Mouse (Mus musculus) adrenal gland, postnatal 25 days (tissue): ENCODE data around the gene Rmdn3. TPM values are rescaled to one million over a fixed set of nuclear protein-coding genes. Genes with fewer than 3 reads are reported as not detected.

Source experiments
- DNase-seq: peaks from one replicate; pipeline ENCODE4 v3.0.0; 2021; ENCODE audit warnings: mixed read lengths
- total RNA-seq: library from RNA; stranded (reverse); gene quantifications from 2 replicates; pipeline ENCODE4 v1.2.3, GENCODE M21; 2021

The Rmdn3 gene
- total RNA-seq, 1 experiment from 2014 or later: 54.4 TPM

DNA sequence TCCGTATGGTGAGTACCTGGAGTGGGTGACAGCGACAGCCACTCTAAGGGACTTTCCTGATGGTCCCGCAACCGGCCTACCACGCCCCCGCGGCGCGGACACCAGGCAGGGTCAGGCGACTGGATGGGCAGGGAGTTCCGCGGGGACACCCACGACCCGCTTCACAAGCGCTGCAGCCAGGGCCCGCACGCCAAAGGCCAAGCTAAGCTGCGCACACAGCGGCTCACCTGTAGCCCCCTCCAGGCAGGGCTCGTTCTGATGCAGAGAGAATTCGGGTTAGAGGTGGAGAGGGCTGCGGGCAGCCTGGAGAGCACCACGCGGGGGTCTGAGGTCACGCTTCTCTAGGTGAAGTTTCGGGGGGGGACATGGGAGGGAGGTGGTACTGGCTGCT, 11.0 kb upstream of the Rmdn3 start:
- no peak for DNase-seq

DNA sequence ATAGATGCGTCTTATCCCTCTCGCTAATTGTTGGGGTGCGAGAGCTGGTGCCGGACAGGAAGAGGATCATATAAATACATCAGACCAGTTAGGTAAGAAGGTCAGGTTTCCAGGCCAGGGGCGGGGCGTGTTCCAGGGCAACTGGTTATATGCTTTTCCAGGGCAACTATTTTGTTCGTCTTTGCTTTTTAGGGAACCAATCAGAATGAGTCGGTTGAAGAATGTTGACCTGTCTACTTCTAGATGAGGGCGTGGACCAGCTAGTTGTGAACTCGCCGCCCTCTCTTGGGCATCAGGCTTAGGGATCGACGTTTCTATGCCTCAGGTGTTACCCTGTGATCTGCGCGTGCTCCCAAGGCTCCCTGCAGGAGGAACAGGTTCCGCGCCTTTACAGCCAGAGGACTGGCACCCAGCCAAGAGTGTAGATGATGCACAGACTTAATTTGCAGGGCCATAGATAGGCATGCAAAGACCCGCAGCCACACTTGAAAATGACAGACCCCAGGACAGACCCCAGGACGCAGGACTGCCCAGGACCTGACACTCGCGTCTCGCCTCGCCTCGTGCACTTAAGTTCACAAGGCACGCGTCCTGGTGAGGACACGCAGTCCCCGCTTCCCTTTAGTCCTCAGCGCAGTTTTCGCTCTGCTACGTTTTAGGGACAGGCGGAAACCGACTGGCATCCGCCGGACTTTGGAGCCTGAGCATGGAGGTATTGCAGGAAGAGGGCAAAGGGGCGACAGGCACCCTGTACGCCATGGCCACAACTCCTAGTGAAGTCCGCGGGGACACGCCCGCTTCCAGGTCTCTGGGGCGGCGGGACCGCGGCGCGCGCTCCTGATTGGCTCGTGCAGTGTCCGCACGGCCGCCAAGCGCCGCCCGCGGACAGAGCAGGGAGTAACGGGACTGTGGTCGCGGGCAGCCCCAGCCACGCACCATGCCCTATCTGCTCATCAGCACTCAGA, 10.3 kb upstream of the Rmdn3 start, which contains the start of gene Gchfr:
TSS of gene Gchfr (plus strand) at position 873 of the 965 bp plus-strand sequence.
- DNase-seq: peak; percentile 84

DNA sequence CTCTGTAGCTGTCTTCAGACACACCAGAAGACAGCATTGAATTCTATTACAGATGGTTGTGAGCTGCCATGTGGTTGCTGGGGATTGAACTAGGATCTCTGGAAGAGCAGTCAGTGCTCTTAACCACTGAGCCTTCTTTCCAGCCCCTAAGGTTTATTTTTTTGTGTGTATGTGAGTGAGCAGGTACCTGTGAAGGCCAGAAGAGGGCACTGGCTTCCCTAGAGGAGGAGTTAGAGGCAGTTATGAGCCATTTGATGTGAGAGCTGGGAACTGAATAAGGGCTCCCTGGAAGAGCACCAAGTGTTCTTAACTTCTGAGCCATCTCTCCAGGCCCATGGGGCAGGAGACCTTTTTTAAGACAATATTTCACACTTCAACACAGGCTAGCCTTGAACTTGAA, 8.6 kb upstream of the Rmdn3 start:
- DNase-seq: no peak

DNA sequence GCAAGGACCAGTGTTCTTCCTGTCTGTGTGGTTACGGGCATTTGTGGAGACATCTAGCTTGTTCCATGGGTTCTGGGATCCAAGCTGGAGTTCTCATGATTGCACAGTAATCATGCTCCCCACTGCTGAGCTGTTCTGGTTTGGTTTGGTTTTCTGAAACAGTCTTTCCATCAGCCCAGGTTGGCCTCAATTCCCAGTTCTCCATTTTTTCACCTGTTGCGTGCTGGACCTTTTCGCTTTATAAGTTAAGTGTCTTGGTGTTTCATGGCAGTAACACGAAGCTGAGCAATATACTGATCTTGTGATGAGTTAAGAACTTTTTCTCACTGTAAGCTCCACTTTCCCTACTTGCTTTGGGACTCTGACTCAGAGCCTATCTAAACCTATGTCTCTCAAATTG, 7.2 kb upstream of the Rmdn3 start:
- no peak for DNase-seq

DNA sequence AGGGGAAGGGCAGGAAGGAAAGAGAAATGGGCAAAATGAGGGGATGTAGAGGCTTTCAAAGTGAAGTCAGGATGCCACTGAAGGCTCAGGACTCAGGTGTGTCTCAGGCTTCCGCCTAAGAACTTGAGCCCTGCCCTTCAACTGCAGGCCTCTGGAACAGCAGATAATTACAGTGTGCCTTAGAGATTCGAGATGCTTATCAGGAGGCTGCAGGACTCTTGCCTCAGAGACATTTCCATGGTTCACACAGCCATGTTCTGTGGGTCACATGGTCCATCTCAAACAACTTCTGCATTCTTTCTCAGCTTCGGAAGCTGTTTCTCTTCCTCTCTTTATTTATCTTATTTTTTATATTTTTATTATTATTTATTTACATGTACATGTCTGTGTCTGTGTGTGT, 6.3 kb upstream of the Rmdn3 start:
- DNase-seq: no peak

DNA sequence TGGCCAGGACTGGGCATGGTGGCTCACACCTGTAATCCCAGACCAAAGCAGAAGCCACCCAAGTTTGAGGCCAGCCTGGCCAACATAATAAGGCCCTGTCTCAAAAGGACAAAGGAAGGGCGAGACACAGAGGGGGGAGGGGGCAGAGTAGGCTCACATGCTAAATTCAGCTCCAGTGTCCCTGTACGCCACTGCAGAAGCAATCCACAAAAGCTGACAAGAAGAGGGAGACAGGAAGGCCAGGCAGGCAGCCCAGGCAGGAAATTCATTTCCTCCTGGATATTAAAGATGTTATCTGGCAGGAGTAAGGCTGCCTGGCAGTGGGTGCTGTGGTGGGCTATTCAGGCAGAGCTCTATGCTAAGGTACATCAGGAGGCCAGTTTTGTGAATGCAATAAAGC, 4.4 kb upstream of the Rmdn3 start:
- DNase-seq: no peak

DNA sequence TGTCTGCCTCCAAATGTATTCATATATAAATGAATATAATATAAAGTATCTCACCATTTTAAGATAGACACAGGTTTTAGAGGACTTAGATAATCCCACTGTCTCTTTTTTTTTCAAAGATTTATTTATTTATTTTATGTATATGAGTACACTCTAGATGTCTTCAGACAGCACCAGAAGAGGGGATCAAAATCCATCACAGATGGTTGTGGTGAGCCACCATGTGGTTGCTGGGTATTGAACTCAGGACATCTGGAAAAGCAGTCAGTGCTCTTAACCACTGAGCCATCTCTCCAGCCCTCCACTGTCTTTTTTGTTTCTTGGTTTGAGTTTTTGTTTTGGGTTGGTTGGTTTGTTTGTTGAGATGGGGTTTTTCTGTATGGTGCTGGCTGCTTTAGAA, 1.0 kb upstream of the Rmdn3 start:
- DNase-seq: no peak

DNA sequence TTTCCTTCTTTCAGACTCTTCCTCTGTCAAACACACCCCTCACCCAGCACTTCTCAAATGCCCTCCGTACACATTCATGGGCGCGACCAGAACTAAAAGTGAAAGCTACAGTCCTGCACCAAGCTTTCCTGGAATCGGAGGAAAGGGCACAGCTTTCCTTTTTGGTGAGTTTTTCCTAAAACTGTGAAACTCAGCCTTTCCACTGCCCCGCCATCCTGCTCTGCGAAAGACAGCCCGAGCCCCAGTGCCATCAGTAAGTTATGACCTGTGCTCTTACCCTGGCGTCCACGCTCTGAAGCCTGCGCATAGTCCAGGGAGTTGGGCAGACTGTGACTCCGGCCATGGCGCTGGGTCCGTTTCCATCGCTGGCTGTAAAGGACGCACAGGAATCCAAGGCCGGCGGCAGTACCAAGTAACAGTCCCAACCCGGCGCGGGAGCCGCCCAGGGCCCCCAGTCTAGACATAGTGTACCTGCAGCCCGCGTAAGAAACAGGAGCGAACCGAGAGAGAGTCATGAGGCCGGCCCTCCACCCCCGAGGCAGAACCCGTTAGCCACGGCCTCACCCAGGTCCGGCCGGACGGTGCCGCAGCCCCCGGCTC, 653 bp downstream of the Rmdn3 start:
- DNase-seq: peak; percentile 38

DNA sequence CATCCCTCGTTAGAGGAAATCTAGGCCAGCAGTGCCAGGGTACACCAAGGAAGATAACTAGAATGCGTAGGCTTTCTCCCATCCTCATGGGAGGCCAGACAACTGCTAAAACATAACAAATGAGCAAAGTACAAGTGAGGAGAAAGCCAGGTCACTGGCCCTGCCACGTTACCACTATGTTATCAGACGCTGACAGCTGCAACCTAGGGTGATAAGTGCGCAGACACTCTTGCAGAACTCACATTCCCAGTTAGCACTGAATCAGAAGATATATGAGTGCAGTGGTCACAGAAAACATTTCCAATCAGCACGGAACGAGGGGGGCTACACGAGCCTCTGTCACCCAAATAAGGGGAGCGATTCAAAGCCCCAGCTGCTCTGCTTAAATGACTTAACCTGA, 1.4 kb downstream of the Rmdn3 start:
- DNase-seq: no peak

DNA sequence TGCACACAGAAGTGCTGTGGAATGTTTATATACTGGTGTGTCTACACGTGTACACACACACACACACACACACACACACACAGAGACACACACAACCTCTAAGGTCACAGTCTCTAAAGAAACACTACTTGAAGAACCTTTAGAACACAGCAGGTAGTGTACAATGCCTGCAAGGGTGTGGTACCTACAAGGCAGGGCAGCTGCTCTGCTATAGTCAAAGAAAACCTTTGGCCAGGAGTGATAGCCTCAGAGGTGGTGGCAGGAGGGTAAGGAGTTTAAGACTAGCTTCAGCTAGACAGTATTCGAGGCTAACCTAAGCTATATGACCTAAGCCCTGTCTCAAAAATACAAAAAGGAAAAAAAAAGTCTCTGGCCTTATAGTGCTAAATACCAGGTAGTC, 2.2 kb downstream of the Rmdn3 start:
- no peak for DNase-seq

DNA sequence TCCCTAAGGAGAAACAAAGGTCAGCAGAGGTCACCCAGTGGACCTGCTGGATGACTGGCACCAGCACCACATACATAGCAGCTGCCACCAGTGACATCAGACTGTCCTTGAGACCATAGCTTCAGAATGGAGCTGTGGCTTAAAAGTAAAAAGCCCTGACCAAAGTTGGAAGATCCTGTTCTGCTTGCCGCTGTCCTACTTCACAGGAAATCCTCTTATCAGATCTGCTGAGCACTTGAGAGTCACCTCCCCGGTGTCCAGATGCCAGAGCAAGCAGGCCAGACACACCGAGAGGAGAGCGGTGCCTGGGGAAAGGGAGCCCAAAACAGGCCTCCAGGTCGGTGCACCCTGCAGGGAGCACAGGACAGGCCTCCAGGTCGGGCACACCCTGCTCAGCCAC, 4.6 kb downstream of the Rmdn3 start:
- no peak for DNase-seq

DNA sequence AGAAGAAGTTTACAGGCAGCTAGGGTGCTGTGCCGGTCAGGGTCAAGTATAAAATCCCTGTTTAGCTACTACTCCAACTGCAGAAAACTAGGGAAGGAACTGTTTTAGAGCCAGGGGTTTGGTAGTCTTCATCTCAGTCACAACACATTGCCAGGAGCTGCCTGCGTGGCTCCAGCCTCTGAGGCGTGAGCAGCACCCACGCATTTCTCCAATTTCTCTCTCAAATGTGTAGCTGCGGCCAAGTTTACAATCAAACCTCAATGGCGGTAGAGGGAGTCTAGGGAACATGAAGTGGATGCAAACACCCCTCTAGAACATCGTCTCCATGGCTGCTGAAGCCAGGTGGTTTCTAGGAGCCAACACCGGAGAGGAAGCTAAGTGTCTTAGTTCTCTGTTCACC, 9.1 kb downstream of the Rmdn3 start:
- no peak for DNase-seq

DNA sequence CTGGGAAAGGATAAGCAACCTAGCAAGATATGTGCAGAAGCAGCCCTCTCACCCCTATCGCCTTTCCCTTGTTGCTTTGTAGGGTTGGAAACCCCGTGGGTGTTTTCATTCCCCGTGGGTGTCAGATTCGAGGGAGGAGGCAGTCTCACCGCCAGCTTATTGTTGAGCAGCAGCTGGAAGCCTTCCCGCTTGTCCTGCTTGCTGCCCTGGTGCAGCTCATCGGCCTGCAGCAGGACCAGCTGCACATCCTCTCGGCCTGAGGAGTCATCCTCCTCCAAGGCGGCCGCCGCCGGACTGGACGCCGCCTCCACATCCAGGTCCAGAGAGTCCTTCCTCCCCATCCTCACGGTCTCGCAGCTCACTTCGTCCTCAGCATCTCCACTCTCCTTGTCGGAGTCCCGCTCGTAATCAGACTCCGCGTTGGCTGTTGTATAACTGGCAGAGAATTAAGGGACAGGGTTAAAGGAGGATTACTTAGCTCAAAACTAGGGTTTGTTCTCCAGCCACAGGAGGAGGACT, 9.6 kb downstream of the Rmdn3 start:
- DNase-seq: no peak

DNA sequence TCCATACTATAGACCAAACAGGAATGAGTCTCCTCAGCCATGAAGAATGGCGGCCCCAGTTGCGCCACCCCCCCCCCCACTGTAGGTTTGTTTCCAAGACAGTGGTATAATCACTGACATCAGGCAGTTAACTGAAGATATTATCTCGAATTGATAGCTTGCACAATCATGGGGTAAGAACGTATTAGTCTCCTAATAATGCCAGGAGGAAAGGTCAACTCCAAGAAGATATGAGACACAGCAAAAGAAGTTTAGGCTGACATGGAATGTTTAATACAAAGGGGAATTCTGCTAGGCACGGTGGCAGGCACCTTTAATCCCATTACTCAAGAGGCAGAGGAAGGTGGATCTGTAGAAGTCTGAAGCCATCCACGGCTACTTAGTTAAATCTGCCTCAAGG, 10.4 kb downstream of the Rmdn3 start:
- no peak for DNase-seq

DNA sequence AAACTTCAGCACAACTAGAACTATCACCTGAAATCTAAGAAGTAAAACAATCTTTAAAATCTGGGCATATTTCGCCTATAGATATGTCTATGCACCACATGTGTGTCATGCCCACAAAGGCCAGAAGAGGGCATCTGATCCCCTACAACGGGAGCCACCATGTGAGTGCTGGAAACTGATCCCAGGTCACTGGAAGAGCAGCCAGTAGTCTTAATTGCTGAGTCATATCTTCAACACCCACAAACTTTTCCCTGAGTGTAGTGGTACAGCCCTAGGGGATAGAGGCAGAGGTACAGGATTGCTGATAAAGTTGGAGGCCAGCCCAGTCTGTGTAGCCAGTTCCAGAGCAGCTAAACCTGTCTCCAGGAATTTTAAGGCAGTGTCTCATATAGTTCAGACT, 11.6 kb downstream of the Rmdn3 start:
- DNase-seq: no peak

DNA sequence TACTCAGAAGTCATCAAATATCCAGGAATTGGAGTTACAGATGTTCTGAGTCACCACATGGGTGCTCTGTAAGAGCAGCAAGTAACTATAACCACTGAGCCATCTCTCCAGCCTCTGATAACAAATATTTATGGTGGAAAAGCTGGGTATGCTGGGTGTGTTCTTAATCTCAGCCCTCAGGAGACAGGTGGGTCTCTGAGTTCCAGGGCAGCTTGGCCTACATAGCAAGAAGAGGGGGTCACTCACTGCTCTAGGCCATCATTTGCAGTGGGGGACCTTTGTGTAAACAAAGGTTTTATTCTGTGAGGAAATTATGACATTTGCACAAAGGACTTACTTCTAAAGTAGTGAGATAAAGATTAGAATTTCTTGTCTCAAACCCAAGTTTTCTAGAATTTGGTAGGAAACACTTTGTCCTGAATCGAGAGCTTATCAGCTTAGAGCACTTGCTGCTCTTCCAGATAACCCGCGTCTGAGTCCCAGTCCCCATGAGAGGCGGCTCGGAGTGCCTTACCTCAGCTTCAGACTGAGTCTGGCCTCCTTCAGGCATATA, 20.4 kb downstream of the Rmdn3 start:
- DNase-seq: no peak

DNA sequence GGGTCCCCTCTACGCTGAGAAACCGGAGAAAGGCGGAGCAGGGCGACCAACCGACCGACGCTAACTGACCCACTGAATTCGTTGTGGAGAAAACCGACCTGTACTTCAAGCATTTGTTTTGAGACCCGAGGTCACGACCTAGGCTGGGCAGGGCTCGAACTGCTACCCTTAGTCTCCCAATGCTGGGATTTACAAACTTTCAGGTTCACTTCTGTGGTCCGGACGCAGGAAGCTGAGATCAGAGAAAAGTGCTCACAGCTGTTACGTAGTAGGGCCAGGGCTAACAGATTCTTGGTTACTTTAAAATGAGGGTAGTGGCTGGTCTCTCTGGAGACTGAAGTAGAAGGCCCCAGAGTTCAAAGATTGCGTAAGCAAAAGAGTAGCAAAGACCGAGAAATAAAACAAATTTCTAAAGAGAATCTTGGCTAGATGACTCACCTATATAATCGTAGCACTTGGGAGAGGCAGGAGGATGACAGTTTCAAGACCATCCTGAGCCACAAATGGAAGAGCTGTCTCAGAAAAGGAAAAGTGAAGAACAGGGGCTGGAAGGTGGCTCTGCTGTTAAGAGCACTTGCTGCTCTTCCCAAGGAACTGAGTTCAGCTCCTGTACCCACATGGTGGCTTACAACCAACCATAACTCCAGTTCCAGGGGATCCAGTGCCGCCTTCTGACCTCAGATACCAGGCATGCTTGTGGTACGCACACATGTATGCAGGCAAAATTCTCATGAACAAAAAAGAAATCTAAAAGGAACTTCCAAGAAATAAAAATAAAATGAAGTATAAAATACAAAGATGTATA, 43.5 kb downstream of the Rmdn3 start:
- no peak for DNase-seq

DNA sequence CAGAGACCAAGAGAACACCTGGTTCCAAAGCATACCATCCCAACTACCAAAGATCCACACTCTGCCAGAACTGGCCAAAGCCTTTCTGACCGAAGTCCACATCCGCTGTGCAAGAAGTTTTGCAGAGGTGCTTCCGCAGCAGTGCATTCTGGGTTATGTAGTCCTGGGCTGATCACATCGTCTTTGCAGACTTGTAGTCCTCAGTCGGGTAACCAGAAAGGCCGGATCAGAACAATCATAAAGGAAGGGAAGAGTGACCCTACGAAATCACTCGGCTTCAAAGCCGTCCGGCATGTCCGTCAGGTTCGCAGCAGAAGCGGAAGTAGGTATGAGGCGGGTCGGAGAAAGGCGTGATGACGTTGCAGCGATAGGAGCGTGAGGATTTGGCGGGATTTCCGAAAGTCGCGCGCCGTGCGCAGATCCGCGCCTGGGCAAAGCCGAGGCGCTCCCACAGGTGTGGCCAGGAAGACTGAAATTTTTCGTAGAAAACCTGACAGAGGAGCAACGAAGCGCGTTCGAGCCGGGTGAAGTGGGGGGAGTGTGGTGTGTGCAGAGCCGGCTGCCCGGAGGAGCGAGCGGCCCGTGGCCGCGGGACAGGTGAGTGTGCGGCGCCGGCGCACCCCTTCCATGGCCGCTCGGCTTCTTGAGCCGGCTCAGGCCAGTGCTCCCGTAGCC, 44.3 kb downstream of the Rmdn3 start, which contains the start of gene Rad51:
TSS of gene Rad51 (plus strand) at position 356 of the 675 bp plus-strand sequence.
- DNase-seq: peak; percentile 81

DNA sequence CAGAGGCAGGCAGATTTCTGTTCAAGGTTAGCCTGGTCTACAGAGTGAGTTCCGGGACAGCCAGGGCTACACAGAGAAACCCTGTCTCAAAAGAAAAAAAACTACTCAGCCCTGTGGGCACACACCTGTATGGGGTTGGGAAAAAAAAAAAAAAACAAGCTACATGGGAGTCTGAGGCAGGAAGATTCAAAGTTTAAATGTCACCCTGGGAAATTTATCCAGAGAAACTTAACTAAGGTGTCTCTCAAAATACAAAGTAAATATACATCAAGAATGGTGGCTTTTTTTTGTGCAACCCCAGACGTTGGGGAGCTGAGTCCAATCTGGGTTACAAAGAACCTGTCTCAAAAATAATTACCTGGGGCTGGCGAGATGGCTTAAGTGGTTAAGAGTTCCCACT, 45.8 kb downstream of the Rmdn3 start:
- DNase-seq: no peak

DNA sequence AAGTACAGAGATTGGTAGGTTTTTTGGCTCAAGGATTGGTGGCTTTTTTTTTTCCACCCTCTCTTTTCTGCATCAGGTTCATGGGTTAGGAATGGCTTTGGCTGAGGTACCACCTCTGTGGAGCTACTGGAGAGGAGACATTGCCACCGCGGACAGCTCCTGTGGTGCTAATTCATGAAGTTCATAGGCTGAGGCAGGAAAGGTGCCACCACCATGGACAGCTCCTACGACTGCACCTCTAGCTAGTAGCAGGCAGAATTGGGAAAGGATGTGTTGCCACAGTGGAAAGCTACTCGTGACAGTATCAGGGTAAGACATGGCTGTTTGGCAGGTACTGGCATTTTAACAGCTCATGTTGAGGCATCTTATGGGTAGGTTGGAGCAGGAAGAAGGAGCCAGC, 48.3 kb downstream of the Rmdn3 start:
- peak; percentile 53 for DNase-seq

DNA sequence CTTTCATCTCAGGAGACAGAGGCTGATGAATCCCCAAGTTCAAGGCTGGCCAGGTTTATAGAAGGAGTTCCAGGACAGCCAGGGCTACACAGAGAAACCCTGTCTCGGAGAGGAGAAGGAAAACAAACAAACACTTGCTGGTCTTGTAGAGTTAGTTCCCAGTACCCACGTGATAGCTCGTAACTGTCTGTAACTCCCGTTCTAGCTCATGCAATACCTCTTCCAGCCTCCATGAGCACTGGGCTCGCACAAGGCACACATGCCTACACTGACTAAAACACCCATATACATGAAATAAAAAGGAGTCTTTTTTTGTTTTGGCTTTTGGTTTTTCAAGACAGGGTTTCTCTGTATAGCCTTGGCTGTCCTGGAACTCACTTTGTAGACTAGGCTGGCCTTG, 50.3 kb downstream of the Rmdn3 start:
- no peak for DNase-seq

DNA sequence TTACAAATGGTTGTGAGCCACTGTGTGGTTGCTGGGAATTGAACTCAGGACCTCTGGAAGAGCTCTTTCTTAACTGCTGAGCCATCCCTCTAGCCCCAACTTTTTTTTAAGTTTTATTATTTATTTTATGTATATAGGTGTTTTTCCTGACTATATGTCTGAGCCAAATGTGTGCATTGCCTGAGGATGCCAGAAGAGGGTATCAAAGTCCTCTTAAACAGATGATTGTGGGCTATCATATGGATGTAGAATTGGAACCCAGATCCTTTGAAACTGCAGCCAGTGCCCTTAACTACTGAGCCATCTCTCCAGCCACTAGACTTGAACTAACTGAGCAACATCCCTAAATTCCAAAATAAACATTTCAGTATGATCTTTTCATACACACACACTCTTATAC, 55.3 kb downstream of the Rmdn3 start:
- DNase-seq: no peak
